Mouse (Mus musculus) hindbrain, embryonic 15.5 days (tissue): Measurements from ENCODE around the gene Ccdc142. TPM values are rescaled to one million over a fixed set of nuclear protein-coding genes. Genes with fewer than 3 reads are reported as not detected.

Experiments
- ATAC-seq: fragments of 200-750 bp; cut with Nextera tagmentation; 2 replicates; pipeline ENCODE4 v1.8.0; 2017; ENCODE audit warnings: low read depth, moderate number of reproducible peaks, moderate TSS enrichment; ENCODE audit not compliant: low FRiP score
- H3K27ac ChIP-seq: fragments of 300-500 bp; sonication (generic); replicated peaks from 2 replicates; pipeline ENCODE4 v1.5.1; 2015; ENCODE audit warnings: mild to moderate bottlenecking, inconsistent platforms
- H3K27me3 ChIP-seq: fragments of 300-500 bp; sonication (generic); 2 replicates; pipeline ENCODE4 v1.6.1; 2015; ENCODE audit warnings: control low read depth, inconsistent platforms
- H3K36me3 ChIP-seq: fragments of 300-500 bp; sonication (generic); 2 replicates; pipeline ENCODE4 v1.6.1; 2015; ENCODE audit warnings: control low read depth, inconsistent platforms
- H3K4me1 ChIP-seq: fragments of 300-500 bp; sonication (generic); replicated peaks from 2 replicates; pipeline ENCODE4 v1.6.1; 2015; ENCODE audit warnings: control low read depth, inconsistent platforms
- H3K4me2 ChIP-seq: fragments of 300-500 bp; sonication (generic); 2 replicates; pipeline ENCODE4 v1.6.1; 2015; ENCODE audit warnings: moderate library complexity, mild to moderate bottlenecking, inconsistent platforms
- H3K4me3 ChIP-seq: fragments of 300-500 bp; sonication (generic); 2 replicates; pipeline ENCODE4 v1.5.1; 2015; ENCODE audit warnings: mild to moderate bottlenecking, inconsistent platforms
- H3K9ac ChIP-seq: fragments of 300-500 bp; sonication (generic); 2 replicates; pipeline ENCODE4 v1.6.1; 2015; ENCODE audit warnings: inconsistent platforms
- H3K9me3 ChIP-seq: fragments of 300-500 bp; sonication (generic); 2 replicates; pipeline ENCODE4 v1.6.1; 2016; ENCODE audit warnings: control low read depth, inconsistent platforms
- WGBS: fragments of 180-500 bp; shearing (Covaris S2); methylation state at CpG from one replicate; pipeline ENCODE4 v1.1.7; 2015; 5-methylcytosine and 5-hydroxymethylcytosine counted together
- polyA plus RNA-seq: library from polyadenylated mRNA; unstranded; fragments of >200 nt; fragmentation: Nextera tagmentation; extraction: Ambion mirVana; gene quantifications from 2 replicates; pipeline ENCODE4 v1.2.1, GENCODE M21; 2015

The Ccdc142 gene
- polyA plus RNA-seq, 1 experiment from 2014 or later = 5.9 TPM

GRCm38 (mm10) chr6:83087205-83087925 lies 14.0 kb upstream of the Ccdc142 start:
- Histone ChIP-seq H3K9ac (no peak overlapping the region), H3K4me1 (peaks cover 12% of the 10 kb centered on the region), H3K36me3 (no peaks in the 10 kb centered on the region), H3K4me3 (peak overlapping the region; percentile 1; the same call in 1 of the 2 replicates), H3K27me3 (peaks cover 84% of the 10 kb centered on the region), H3K4me2 (peak overlapping the region; percentile 37), H3K9me3 (no peaks in the 10 kb centered on the region), H3K27ac (no peak overlapping the region)
- WGBS = 1% methylated on average over 47 of the region's 47 CpGs
- ATAC-seq = no peak

- Histone ChIP-seq H3K9me3 (no peaks in the 10 kb centered on the region), H3K27me3 (peaks cover 79% of the 10 kb centered on the region), H3K36me3 (no peaks in the 10 kb centered on the region), H3K27ac (no peak overlapping the region), H3K9ac (no peak overlapping the region), H3K4me2 (peak overlapping the region; percentile 37), H3K4me1 (peaks cover 12% of the 10 kb centered on the region), H3K4me3 (0 out of 2 replicates have a peak overlapping the region, but pooled peaks have one; percentile 1)
- WGBS = 2% methylated on average over 9 of the region's 9 CpGs
- no peak for ATAC-seq
Measured at GRCm38 (mm10) chr6:83087926-83088260, 13.5 kb upstream of the Ccdc142 start.

GRCm38 (mm10) chr6:83092416-83093127 lies 8.8 kb upstream of the Ccdc142 start:
- WGBS = 51% methylated on average over 6 of the region's 6 CpGs

GRCm38 (mm10) chr6:83095968-83096367 lies 5.4 kb upstream of the Ccdc142 start:
- Histone ChIP-seq H3K9me3 (no peaks in the 10 kb centered on the region), H3K4me3 (no peak overlapping the region), H3K27me3 (peaks cover 8% of the 10 kb centered on the region), H3K27ac (no peak overlapping the region), H3K4me2 (no peak overlapping the region), H3K9ac (no peak overlapping the region), H3K4me1 (0 out of 2 replicates have a peak, but pooled peaks cover 4% of the 10 kb centered on the region), H3K36me3 (no peaks in the 10 kb centered on the region)
- 41% methylated on average over 6 of the region's 6 CpGs for WGBS
- no peak for ATAC-seq

More at GRCm38 (mm10) chr6:83092416-83093127, 8.8 kb upstream of the Ccdc142 start:
- Histone ChIP-seq H3K4me1 (peaks cover 5% of the 10 kb centered on the region; the same call in 1 of the 2 replicates), H3K4me3 (no peak overlapping the region), H3K27me3 (peaks cover 34% of the 10 kb centered on the region), H3K9me3 (no peaks in the 10 kb centered on the region), H3K9ac (no peak overlapping the region), H3K36me3 (no peaks in the 10 kb centered on the region), H3K27ac (no peak overlapping the region), H3K4me2 (no peak overlapping the region)
- no peak for ATAC-seq

GRCm38 (mm10) chr6:83098411-83098810 lies 3.0 kb upstream of the Ccdc142 start:
- no peak overlapping the region for H3K4me3 ChIP-seq
- H3K9ac ChIP-seq = no peak overlapping the region
- WGBS = 76% methylated on average over 2 of the region's 2 CpGs
- no peaks in the 10 kb centered on the region for H3K9me3 ChIP-seq
- peaks cover 18% of the 10 kb centered on the region for H3K4me1 ChIP-seq
- H3K4me2 ChIP-seq = no peak overlapping the region
- H3K27me3 ChIP-seq = peaks cover 4% of the 10 kb centered on the region; the same call in 1 of the 2 replicates
- no peaks in the 10 kb centered on the region for H3K36me3 ChIP-seq
- no peak for ATAC-seq
- no peak overlapping the region for H3K27ac ChIP-seq

- Histone ChIP-seq H3K9me3 (no peaks in the 10 kb centered on the region), H3K27me3 (peaks cover 4% of the 10 kb centered on the region; the same call in 1 of the 2 replicates), H3K4me2 (peak overlapping the region; percentile 95), H3K4me3 (peak overlapping the region; percentile 62), H3K9ac (peak overlapping the region; percentile 80), H3K4me1 (peaks cover 21% of the 10 kb centered on the region), H3K27ac (peak overlapping the region; percentile 86), H3K36me3 (no peaks in the 10 kb centered on the region)
- under 1% methylated on average over 71 of the region's 74 CpGs for WGBS
- ATAC-seq = peak; percentile 73
Measured at GRCm38 (mm10) chr6:83101688-83102556, 521 bp downstream of the Ccdc142 start.

- Histone ChIP-seq H3K27me3 (peaks cover 1% of the 10 kb centered on the region; the same call in 1 of the 2 replicates), H3K36me3 (peaks cover 2% of the 10 kb centered on the region; the same call in 1 of the 2 replicates), H3K9me3 (no peaks in the 10 kb centered on the region), H3K4me2 (peak overlapping the region; percentile 95), H3K9ac (peak overlapping the region; percentile 80), H3K4me1 (peaks cover 30% of the 10 kb centered on the region), H3K27ac (no peak overlapping the region), H3K4me3 (peak overlapping the region; percentile 62)
- WGBS = 49% methylated on average over 11 of the region's 11 CpGs
- ATAC-seq = no peak
Measured at GRCm38 (mm10) chr6:83103130-83103650, 1.8 kb downstream of the Ccdc142 start.

GRCm38 (mm10) chr6:83104158-83104557 lies 2.8 kb downstream of the Ccdc142 start:
- H3K9me3 ChIP-seq = no peaks in the 10 kb centered on the region
- 60% methylated on average over 4 of the region's 4 CpGs for WGBS
- no peak overlapping the region for H3K9ac ChIP-seq
- no peak overlapping the region for H3K4me3 ChIP-seq
- H3K27ac ChIP-seq = no peak overlapping the region
- H3K4me1 ChIP-seq = peaks cover 35% of the 10 kb centered on the region
- H3K4me2 ChIP-seq = no peak overlapping the region
- no peaks in the 10 kb centered on the region for H3K27me3 ChIP-seq
- peaks cover 2% of the 10 kb centered on the region; the same call in 1 of the 2 replicates for H3K36me3 ChIP-seq
- no peak for ATAC-seq

- Histone ChIP-seq H3K27ac (peak overlapping the region; percentile 86; the same call in 1 of the 2 replicates), H3K4me3 (peak overlapping the region; percentile 81), H3K36me3 (peaks cover 2% of the 10 kb centered on the region; the same call in 1 of the 2 replicates), H3K9me3 (no peaks in the 10 kb centered on the region), H3K9ac (peak overlapping the region; percentile 83), H3K27me3 (no peaks in the 10 kb centered on the region), H3K4me1 (peaks cover 36% of the 10 kb centered on the region), H3K4me2 (peak overlapping the region; percentile 94)
- ATAC-seq = 0 out of 2 replicates have a peak, but pooled peaks have one; percentile 7
- 34% methylated on average over 13 of the region's 13 CpGs for WGBS
Measured at GRCm38 (mm10) chr6:83107566-83108400, 6.4 kb downstream of the Ccdc142 start.

GRCm38 (mm10) chr6:83108762-83109668 lies 7.6 kb downstream of the Ccdc142 start, which contains the start of gene Mrpl53:
Gene Mrpl53, plus strand, starts transcription at chr6:83109040.
- WGBS = under 1% methylated on average over 76 of the region's 76 CpGs
- Histone ChIP-seq H3K4me3 (peak within 1 kb of the TSS; percentile 81), H3K27ac (peak within 1 kb of the TSS; percentile 86), H3K36me3 (peaks cover 2% of the 10 kb centered on the region; the same call in 1 of the 2 replicates), H3K9ac (peak within 1 kb of the TSS; percentile 83), H3K9me3 (no peaks in the 10 kb centered on the region), H3K4me1 (peaks cover 27% of the 10 kb centered on the region), H3K4me2 (peak within 1 kb of the TSS; percentile 94), H3K27me3 (no peaks in the 10 kb centered on the region)
- peak; percentile 92 for ATAC-seq
